Mouse (Mus musculus) ES-Bruce4 (cell line): ENCODE results near the gene Pde6d. TPM values are rescaled to one million over a fixed set of nuclear protein-coding genes. Genes with fewer than 3 reads are reported as not detected.

Source experiments
- H3K27ac ChIP-seq: 2 replicates; pipeline ENCODE4 v1.5.1; 2012; ENCODE audit warnings: low read length, inconsistent platforms; ENCODE audit not compliant: insufficient read depth
- H3K27me3 ChIP-seq: 2 replicates; pipeline ENCODE4 v1.6.1; 2012; ENCODE audit warnings: mild to moderate bottlenecking, low read length, inconsistent platforms; ENCODE audit not compliant: control insufficient read depth, poor library complexity, insufficient read depth, severe bottlenecking
- H3K36me3 ChIP-seq: 2 replicates; pipeline ENCODE4 v1.6.1; 2012; ENCODE audit warnings: inconsistent platforms, mild to moderate bottlenecking, low read length, moderate library complexity; ENCODE audit not compliant: control insufficient read depth, poor library complexity, insufficient read depth, severe bottlenecking
- H3K4me1 ChIP-seq: one replicate; pipeline ENCODE4 v1.8.1; 2011; ENCODE audit warnings: low read length; ENCODE audit not compliant: control insufficient read depth, insufficient read depth
- H3K4me3 ChIP-seq: 2 replicates; pipeline ENCODE4 v1.5.1; 2011; ENCODE audit warnings: low read depth, mild to moderate bottlenecking, low read length
- H3K9ac ChIP-seq: 2 replicates; pipeline ENCODE4 v1.6.1; 2012; ENCODE audit warnings: low read depth, mild to moderate bottlenecking, inconsistent platforms; ENCODE audit not compliant: poor library complexity, severe bottlenecking
- H3K9me3 ChIP-seq: replicated peaks from 2 replicates; pipeline ENCODE4 v1.6.1; 2012; ENCODE audit warnings: mild to moderate bottlenecking, low read length, inconsistent platforms; ENCODE audit not compliant: control insufficient read depth, poor library complexity, insufficient read depth, severe bottlenecking
- CTCF ChIP-seq: IDR thresholded peaks from one replicate; pipeline ENCODE4 v1.8.1; 2011; ENCODE audit warnings: low read depth, low read length
- EP300 ChIP-seq: IDR thresholded peaks from 2 replicates; pipeline ENCODE4 v1.6.1; 2011; ENCODE audit warnings: low read depth, low read length; ENCODE audit not compliant: insufficient read depth
- POLR2A ChIP-seq: IDR thresholded peaks from one replicate; pipeline ENCODE4 v1.8.1; 2011; ENCODE audit warnings: low read length; ENCODE audit not compliant: insufficient read depth
- polyA plus RNA-seq: library from polyadenylated mRNA; stranded (reverse); fragments of >200 nt; gene quantifications from 2 replicates; pipeline ENCODE4 v1.2.4, GENCODE M21; 2011; ENCODE audit warnings: low read depth; ENCODE audit not compliant: missing spikeins, insufficient read depth, insufficient read length

Pde6d gene
- polyA plus RNA-seq, 1 experiment, result 23.5 TPM

- Histone ChIP-seq H3K9ac (no peak overlapping the region), H3K9me3 (no peaks in the 10 kb centered on the region), H3K36me3 (no peaks in the 10 kb centered on the region), H3K4me3 (no peak overlapping the region), H3K4me1 (no peaks in the 10 kb centered on the region), H3K27ac (no peak overlapping the region), H3K27me3 (no peaks in the 10 kb centered on the region)
- no peak for TF ChIP-seq POLR2A
- peak; percentile 44 for TF ChIP-seq CTCF
Observed at GRCm38 (mm10) chr1:86618454-86619125, 36.2 kb upstream of the Pde6d start.

- Histone ChIP-seq H3K27ac (no peak overlapping the region), H3K4me1 (no peaks in the 10 kb centered on the region), H3K9ac (no peak overlapping the region), H3K27me3 (no peaks in the 10 kb centered on the region), H3K36me3 (no peaks in the 10 kb centered on the region), H3K9me3 (no peaks in the 10 kb centered on the region), H3K4me3 (no peak overlapping the region)
- TF ChIP-seq EP300, result no peak
- no peak for TF ChIP-seq POLR2A
Observed at GRCm38 (mm10) chr1:86614269-86614668, 31.8 kb upstream of the Pde6d start.

- Histone ChIP-seq H3K27ac (no peak overlapping the region), H3K4me3 (no peak overlapping the region), H3K9ac (no peak overlapping the region), H3K36me3 (peaks cover 3% of the 10 kb centered on the region), H3K4me1 (no peaks in the 10 kb centered on the region), H3K9me3 (no peaks in the 10 kb centered on the region), H3K27me3 (no peaks in the 10 kb centered on the region)
- TF ChIP-seq CTCF (peak; percentile 41), POLR2A (no peak)
Observed at GRCm38 (mm10) chr1:86612081-86612480, 29.7 kb upstream of the Pde6d start.

- no peak overlapping the region for H3K4me3 ChIP-seq
- no peak for TF ChIP-seq EP300
- no peak for TF ChIP-seq CTCF
- no peak for TF ChIP-seq POLR2A
- no peaks in the 10 kb centered on the region for H3K4me1 ChIP-seq
- peaks cover 3% of the 10 kb centered on the region for H3K36me3 ChIP-seq
- no peak overlapping the region for H3K9ac ChIP-seq
- no peaks in the 10 kb centered on the region for H3K27me3 ChIP-seq
- H3K27ac ChIP-seq, result no peak overlapping the region
- H3K9me3 ChIP-seq, result no peaks in the 10 kb centered on the region
Observed at GRCm38 (mm10) chr1:86610954-86611353, 28.5 kb upstream of the Pde6d start.

DNA sequence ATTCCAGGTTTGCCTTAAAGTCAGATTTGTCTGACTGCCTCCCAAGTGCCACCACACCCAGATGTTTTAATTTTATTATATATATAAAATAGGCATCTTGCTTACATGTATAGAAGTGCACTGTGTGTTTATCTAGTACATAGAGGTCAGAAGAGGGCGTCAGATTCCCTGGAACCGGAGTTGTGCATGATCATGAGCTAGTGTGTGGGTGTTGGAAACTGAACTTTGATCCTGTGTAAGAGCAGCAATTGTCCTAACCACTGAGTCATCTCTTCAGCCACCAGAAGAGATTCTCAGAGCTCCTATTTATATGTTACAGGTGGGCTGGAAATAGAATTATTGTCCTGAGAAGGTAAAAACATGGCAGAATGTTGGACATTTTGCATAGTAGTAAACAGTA lies 17.7 kb upstream of the Pde6d start:
- Histone ChIP-seq H3K36me3 (peaks cover 26% of the 10 kb centered on the region), H3K27me3 (no peaks in the 10 kb centered on the region), H3K4me3 (no peak overlapping the region), H3K9me3 (no peaks in the 10 kb centered on the region), H3K9ac (no peak overlapping the region), H3K4me1 (no peaks in the 10 kb centered on the region), H3K27ac (no peak overlapping the region)
- TF ChIP-seq EP300 (no peak), POLR2A (no peak), CTCF (no peak)

GRCm38 (mm10) chr1:86598516-86598915 lies 16.1 kb upstream of the Pde6d start:
- TF ChIP-seq EP300 (no peak), CTCF (peak; percentile 18), POLR2A (no peak)
- no peaks in the 10 kb centered on the region for H3K27me3 ChIP-seq
- peaks cover 29% of the 10 kb centered on the region for H3K36me3 ChIP-seq
- no peak overlapping the region for H3K4me3 ChIP-seq
- H3K9me3 ChIP-seq, result no peaks in the 10 kb centered on the region
- H3K27ac ChIP-seq, result no peak overlapping the region
- H3K4me1 ChIP-seq, result no peaks in the 10 kb centered on the region
- H3K9ac ChIP-seq, result no peak overlapping the region
